Mouse (Mus musculus): Measurements from ENCODE around the gene Ankrd34c.

Ankrd34c gene

GRCm38 (mm10) chr9:89678974-89679373 is 59.3 kb downstream of the Ankrd34c start:
- DNase-seq (ENCODE audit: low read depth, low spot score): no peak

All from CD4-positive, CD25-positive, alpha-beta regulatory T cell, adult 2 months (primary cell).